Mouse (Mus musculus) hindbrain, embryonic 16.5 days (tissue): ENCODE results near the gene Mcam. TPM values are rescaled to one million over a fixed set of nuclear protein-coding genes. Genes with fewer than 3 reads are reported as not detected.

Experiments
- ATAC-seq: fragments of 200-750 bp; cut with Nextera tagmentation; 2 replicates; pipeline ENCODE4 v1.8.0; 2017; ENCODE audit warnings: moderate TSS enrichment, moderate library complexity
- H3K27ac ChIP-seq: fragments of 300-500 bp; sonication (generic); 2 replicates; pipeline ENCODE4 v1.5.1; 2014; ENCODE audit warnings: low read depth, mild to moderate bottlenecking, control low read depth, low read length, moderate library complexity
- H3K27me3 ChIP-seq: fragments of 300-500 bp; sonication (generic); replicated peaks from 2 replicates; pipeline ENCODE4 v1.6.1; 2014; ENCODE audit warnings: low read length; ENCODE audit not compliant: control insufficient read depth, insufficient read depth
- H3K36me3 ChIP-seq: fragments of 300-500 bp; sonication (generic); 2 replicates; pipeline ENCODE4 v1.6.1; 2014; ENCODE audit warnings: mild to moderate bottlenecking, low read length, moderate library complexity, mixed read lengths; ENCODE audit not compliant: control insufficient read depth, insufficient read depth
- H3K4me1 ChIP-seq: fragments of 300-500 bp; sonication (generic); 2 replicates; pipeline ENCODE4 v1.6.1; 2014; ENCODE audit warnings: low read depth, low read length; ENCODE audit not compliant: control insufficient read depth, insufficient read depth
- H3K4me2 ChIP-seq: fragments of 300-500 bp; sonication (generic); 2 replicates; pipeline ENCODE4 v1.6.1; 2014; ENCODE audit warnings: mild to moderate bottlenecking, low read length, control low read depth, moderate library complexity
- H3K4me3 ChIP-seq: fragments of 300-500 bp; sonication (generic); 2 replicates; pipeline ENCODE4 v1.5.1; 2014; ENCODE audit warnings: mild to moderate bottlenecking, low read length, control low read depth, moderate library complexity
- H3K9ac ChIP-seq: fragments of 300-500 bp; sonication (generic); 2 replicates; pipeline ENCODE4 v1.6.1; 2014; ENCODE audit warnings: low read depth, mild to moderate bottlenecking, control low read depth, low read length, moderate library complexity
- H3K9me3 ChIP-seq: fragments of 300-500 bp; sonication (generic); 2 replicates; pipeline ENCODE4 v1.6.1; 2014; ENCODE audit warnings: mild to moderate bottlenecking, low read length, moderate library complexity; ENCODE audit not compliant: control insufficient read depth
- WGBS: fragments of 180-500 bp; shearing (Covaris S2); extraction: QIAGEN DNeasy Blood & Tissue Kit; methylation state at CpG from one replicate; pipeline ENCODE4 v1.1.7; 2014; 5-methylcytosine and 5-hydroxymethylcytosine counted together
- polyA plus RNA-seq: library from polyadenylated mRNA; unstranded; fragments of >200 nt; fragmentation: Nextera tagmentation; extraction: Ambion mirVana; gene quantifications from 2 replicates; pipeline ENCODE4 v1.2.1, GENCODE M21; 2015

The Mcam gene
- polyA plus RNA-seq: 12.3 and 15.3 TPM in 2 replicates

DNA sequence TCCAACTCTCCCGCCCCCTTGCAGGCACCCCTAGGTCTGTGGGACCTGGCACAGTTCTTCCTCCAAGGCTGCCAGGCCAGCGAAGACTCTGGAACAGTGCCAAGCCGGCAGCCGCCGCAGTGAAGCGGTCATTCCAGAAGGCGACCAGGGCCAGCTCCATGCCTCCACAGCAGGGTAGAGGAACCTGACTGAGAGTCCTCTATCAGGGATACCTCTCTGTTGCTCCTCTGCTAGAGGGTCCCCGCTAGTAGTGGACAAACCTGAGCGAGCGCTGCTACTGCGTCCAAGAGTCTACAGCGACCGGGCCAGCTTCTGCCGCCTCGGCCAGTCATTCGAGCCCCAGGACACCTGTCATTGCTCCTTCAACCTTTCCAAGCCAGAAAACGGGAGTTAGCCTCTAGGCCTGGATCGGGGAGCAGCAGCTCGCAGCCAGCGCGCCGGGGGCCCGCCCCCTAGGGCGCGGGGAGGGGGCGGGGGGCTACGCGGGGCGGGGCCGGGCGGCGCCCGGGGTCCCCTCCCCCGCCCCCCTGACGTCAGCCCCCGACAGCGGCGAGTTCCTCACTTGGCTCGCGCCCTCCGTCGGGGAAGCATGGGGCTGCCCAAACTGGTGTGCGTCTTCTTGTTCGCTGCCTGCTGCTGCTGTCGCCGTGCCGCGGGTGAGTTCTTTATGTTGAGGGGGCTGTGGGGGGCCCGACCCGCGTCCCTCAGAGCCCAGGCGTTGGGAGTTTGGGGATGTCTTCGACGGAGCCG, at the start of gene Mcam:
Gene Mcam, plus strand, starts transcription at position 369 of the 750 bp plus-strand sequence.
- H3K27me3 ChIP-seq: peaks cover 28% of the 10 kb centered on the region
- no peaks in the 10 kb centered on the region for H3K9me3 ChIP-seq
- under 1% methylated on average over 52 of the region's 55 CpGs for WGBS
- no peaks in the 10 kb centered on the region for H3K36me3 ChIP-seq
- ATAC-seq: peak; percentile 30
- peak within 1 kb of the TSS; percentile 47 for H3K4me3 ChIP-seq
- H3K4me2 ChIP-seq: peak within 1 kb of the TSS; percentile 88
- peak within 1 kb of the TSS; percentile 57 for H3K27ac ChIP-seq
- H3K4me1 ChIP-seq: peaks cover 39% of the 10 kb centered on the region
- peak within 1 kb of the TSS; percentile 61 for H3K9ac ChIP-seq

DNA sequence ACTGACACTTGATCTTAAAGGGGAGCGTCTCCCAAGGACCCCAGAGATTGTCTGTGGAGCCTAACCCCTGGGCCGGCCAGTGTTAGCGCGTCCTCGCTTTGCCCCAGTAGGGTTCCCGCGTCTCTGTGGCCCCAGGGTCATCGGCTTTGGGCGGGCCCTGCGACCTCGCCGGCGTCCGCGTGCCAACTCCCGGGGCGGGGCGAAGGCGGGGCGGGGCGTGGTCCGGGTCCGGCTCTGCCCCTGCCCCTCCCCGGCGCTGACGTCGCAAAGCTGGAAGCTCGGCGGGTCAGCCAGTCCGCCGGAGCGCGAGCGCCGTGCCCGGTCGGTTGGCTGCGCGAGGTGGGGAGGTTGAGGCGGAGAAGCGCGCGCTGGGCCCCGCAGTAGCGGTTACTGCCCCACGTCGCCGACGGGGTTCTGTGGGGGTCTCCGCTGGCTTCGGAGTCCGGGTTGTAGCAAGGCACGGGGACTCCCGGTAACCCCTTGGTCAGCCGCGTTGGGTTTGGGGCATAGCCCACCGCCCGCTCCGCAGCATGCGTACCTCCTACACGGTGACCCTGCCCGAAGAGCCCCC, 49.5 kb upstream of the Mcam start:
- Histone ChIP-seq H3K4me1 (peaks cover 24% of the 10 kb centered on the region), H3K4me2 (peak overlapping the region; percentile 100), H3K27ac (no peak overlapping the region), H3K27me3 (peaks cover 13% of the 10 kb centered on the region), H3K9me3 (no peaks in the 10 kb centered on the region), H3K9ac (peak overlapping the region; percentile 76), H3K36me3 (no peaks in the 10 kb centered on the region), H3K4me3 (peak overlapping the region; percentile 64)
- peak; percentile 58 for ATAC-seq
- 0% methylated on average over 53 of the region's 62 CpGs for WGBS

DNA sequence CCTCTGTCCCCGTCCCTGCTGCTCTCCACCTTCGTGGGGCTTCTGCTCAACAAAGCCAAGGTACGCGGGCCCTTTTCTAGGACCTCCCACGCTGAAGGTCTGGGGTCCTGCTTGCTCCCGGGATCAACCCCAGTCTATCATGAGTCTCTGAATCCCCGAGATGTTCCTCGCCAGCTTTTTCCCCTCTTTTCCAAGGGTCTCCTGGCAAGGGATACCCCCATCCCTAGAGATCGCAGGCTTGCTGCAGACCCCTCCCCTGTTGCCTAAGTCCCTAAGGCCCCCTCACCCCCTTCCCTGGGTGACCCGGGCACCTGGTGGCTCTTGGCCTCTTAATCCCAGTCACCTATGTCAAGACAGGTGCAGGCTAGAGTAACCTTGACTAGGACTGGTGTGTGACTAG, 49.0 kb upstream of the Mcam start:
- Histone ChIP-seq H3K9me3 (no peaks in the 10 kb centered on the region), H3K36me3 (no peaks in the 10 kb centered on the region), H3K27ac (no peak overlapping the region), H3K9ac (peak overlapping the region; percentile 76), H3K4me2 (peak overlapping the region; percentile 100), H3K4me3 (peak overlapping the region; percentile 64), H3K27me3 (peaks cover 13% of the 10 kb centered on the region), H3K4me1 (peaks cover 24% of the 10 kb centered on the region)
- WGBS: 3% methylated on average over 10 of the region's 10 CpGs
- ATAC-seq: peak; percentile 16; the same call in 1 of the 2 replicates

DNA sequence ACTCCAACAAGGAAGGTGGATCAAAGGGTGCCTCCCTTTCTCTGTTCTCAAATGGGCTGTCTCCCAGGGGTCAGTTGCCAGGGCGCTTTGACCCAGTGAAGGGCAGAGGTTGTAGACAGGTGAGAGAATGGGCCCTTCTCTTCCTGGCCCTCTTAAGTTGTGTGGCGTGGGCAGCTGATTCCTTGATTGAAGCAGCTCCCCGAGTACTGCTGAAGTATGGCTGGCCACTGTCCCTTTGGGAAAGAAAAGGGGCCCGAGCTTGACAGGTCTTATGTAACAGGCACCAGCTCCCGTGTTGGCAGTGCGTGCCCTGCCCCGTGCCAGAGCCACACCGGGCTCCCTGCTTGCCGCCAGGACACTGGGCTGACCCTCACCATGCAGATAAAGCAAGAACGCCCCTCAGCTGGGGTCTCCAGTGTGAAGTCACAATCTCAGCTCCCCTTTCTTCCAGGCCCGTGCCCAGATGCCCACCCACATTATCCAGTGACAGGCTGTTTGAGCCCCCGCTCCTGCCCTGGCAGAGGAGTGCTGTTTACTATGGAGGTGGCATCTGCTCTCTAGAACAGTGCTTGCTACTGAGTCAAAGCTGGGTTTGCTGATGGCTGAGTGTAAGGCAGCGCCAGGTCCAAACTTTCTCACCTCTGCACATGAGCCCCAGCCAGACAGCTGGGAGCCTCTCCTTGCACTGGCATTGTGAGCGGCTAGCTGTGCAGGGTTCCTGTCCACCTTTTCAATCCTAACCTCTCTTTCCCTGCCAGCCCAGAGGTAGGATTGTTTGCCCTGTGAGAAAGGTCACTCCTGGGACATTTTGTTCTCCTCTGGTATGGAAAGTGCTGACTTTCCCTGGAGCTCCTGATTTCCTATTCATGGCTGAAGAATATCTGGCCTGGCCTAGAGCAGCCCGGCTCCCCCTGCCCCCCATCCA, 48.3 kb upstream of the Mcam start:
- Histone ChIP-seq H3K9ac (no peak overlapping the region), H3K27me3 (peaks cover 13% of the 10 kb centered on the region), H3K4me2 (peak overlapping the region; percentile 100), H3K27ac (no peak overlapping the region), H3K4me3 (peak overlapping the region; percentile 64; the same call in 1 of the 2 replicates), H3K9me3 (no peaks in the 10 kb centered on the region), H3K36me3 (no peaks in the 10 kb centered on the region; the same call in 1 of the 2 replicates), H3K4me1 (peaks cover 24% of the 10 kb centered on the region)
- ATAC-seq: peak; percentile 38; the same call in 1 of the 2 replicates
- WGBS: 56% methylated on average over 15 of the region's 15 CpGs

DNA sequence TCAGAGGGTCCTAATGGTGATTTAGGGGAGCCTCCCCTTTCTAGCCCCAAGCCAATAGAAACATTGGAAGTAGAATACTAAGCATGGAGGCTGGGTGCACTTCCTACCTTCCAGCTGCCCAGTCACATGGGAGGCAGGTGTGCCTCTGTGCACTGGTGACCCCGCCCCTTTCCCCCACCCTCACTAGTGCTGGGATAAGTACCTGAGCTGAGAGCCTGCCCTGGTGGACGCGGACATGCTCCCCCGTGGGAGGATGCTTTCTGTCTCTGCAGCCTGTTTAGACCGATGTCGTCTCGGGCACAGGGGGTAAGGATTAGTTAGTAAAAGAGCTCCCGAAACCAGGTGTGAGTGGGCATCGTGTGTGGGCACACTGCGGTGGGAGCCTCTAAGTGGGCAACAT, 47.3 kb upstream of the Mcam start:
- Histone ChIP-seq H3K4me3 (no peak overlapping the region), H3K4me1 (peaks cover 24% of the 10 kb centered on the region), H3K4me2 (no peak overlapping the region), H3K9me3 (no peaks in the 10 kb centered on the region), H3K27ac (no peak overlapping the region), H3K9ac (no peak overlapping the region), H3K36me3 (no peaks in the 10 kb centered on the region; the same call in 1 of the 2 replicates), H3K27me3 (peaks cover 13% of the 10 kb centered on the region)
- WGBS: 53% methylated on average over 10 of the region's 10 CpGs
- ATAC-seq: no peak

DNA sequence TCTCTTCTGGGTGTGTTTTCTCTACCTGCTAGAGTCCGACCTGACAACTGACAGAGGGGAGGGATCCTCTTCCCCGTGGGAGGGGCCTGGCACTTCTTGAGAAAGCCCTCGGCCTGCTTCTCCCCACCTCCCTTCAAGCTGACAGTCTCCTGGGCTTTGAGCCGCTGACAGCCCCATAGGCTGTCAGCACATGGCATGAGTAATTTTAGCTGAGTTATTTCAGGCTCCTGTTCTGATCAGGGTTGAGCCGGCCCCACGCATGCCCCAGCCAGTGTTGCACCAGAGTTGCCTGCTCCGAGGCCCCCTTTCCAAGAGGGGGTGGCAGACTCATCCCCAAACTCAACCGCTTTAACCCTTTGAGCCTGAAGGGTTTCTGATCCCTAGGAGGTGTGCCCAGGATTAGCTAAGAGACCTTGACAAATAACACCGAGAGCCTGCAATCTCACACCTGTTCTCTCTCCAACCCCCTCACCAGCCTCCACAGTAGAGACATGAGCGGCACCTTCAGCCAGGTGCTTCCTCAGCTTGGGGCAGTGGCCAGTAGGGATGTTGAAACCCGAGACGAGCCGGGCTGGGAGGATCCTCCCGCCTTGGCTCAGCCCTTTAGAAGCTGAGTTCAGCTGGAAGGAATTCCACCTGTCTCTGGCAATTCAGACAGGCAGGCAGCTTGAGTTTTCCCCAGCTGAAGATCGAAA, 46.4 kb upstream of the Mcam start:
- H3K4me3 ChIP-seq: no peak overlapping the region
- ATAC-seq: no peak
- WGBS: 14% methylated on average over 15 of the region's 15 CpGs
- H3K9ac ChIP-seq: peak overlapping the region; percentile 5; the same call in 1 of the 2 replicates
- H3K4me1 ChIP-seq: peaks cover 24% of the 10 kb centered on the region
- H3K9me3 ChIP-seq: no peaks in the 10 kb centered on the region
- no peaks in the 10 kb centered on the region; the same call in 1 of the 2 replicates for H3K36me3 ChIP-seq
- H3K27me3 ChIP-seq: peaks cover 13% of the 10 kb centered on the region
- H3K4me2 ChIP-seq: no peak overlapping the region
- H3K27ac ChIP-seq: no peak overlapping the region

DNA sequence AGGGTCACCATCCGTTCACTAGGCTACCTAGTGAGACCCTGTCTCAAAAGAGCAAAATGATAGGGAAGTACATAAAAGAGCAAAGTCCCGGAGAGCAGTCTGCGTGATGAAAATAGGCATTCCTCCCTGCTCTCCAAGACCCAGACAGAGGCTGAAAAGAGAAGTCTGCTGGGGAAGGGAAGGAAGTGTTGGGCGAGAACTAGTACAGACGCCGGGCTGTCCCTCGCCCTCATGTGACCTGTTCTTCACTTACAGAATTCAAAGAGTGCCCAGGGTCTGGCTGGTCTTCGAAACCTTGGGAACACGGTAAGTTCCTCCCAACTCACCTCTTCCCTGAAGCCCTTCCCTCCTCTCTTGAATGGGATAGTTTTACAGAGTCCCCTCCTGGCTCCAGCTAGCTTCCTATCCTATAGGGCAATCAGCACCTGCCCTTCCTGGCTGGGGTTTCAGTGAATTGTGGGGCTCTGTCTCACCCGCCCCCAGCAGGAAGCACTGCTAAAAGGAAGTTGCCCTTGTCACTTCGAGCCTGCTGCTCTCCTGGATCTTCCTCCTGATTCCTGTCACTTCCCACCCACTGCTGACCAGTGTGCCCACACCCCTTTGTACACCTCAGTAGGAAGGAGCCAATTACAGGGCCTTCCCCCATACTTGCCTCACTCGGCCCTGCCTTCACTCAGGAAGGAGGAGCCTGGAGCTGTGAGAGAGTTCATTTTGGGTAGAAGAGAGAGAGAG, 45.2 kb upstream of the Mcam start:
- ATAC-seq: no peak
- no peak overlapping the region for H3K4me2 ChIP-seq
- no peak overlapping the region for H3K9ac ChIP-seq
- no peaks in the 10 kb centered on the region; the same call in 1 of the 2 replicates for H3K36me3 ChIP-seq
- WGBS: 70% methylated on average over 12 of the region's 12 CpGs
- H3K9me3 ChIP-seq: no peaks in the 10 kb centered on the region
- H3K27ac ChIP-seq: no peak overlapping the region
- peaks cover 13% of the 10 kb centered on the region for H3K27me3 ChIP-seq
- peaks cover 21% of the 10 kb centered on the region for H3K4me1 ChIP-seq
- no peak overlapping the region for H3K4me3 ChIP-seq
